Mouse (Mus musculus) inflammation-experienced regulatory T-cells, adult 6 months (primary cell): ENCODE results near the gene Gspt1. TPM values are rescaled to one million over a fixed set of nuclear protein-coding genes. Genes with fewer than 3 reads are reported as not detected.
"Not testable (repeated sequence)": the region's sequence is repeated elsewhere in the genome, so short reads cannot be mapped to it uniquely, and the experiment has no call there.

ENCODE experiments used
- ATAC-seq: one replicate; pipeline ENCODE4 v1.8.0; 2017
- polyA plus RNA-seq, 3 experiments: library from polyadenylated mRNA; unstranded; fragments of 100-300 nt; shearing (Covaris generic); gene quantifications; one replicate each; pipeline ENCODE4 v1.2.1; 2017

Gspt1 gene
- polyA plus RNA-seq: 10 to 100 TPM; 37.7 to 49.5 (median 44.7) TPM

- ATAC-seq: peak; percentile 88
Measured at GRCm38 (mm10) chr16:11253898-11254722, at the start of gene Gspt1. TSS of gene Gspt1 (minus strand) at chr16:11254325.

GRCm38 (mm10) chr16:11303741-11304140 lies 49.6 kb upstream of the Gspt1 start:
- ATAC-seq: no peak

GRCm38 (mm10) chr16:11297700-11298099 lies 43.6 kb upstream of the Gspt1 start:
- not testable (repeated sequence) for ATAC-seq

DNA sequence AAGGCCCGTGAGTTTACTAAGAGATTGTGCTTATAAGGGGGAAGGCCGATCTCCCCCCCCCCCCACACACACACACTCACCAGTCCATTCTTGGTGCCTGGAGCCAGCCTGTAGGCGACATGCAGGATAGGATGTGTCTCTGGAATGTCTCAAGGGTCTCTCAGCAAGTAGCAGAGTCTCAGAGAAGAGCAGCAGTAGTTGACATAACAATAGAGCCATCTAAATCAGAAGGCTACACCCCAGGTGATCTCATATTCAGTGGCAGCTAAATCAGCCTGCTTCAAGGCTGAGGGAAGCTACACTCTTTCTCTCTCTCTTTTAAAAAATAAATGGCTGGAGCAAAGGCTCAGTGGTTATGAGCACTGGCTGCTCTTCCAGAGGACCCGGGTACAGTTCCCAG lies 41.5 kb upstream of the Gspt1 start:
- not testable (repeated sequence) for ATAC-seq

DNA sequence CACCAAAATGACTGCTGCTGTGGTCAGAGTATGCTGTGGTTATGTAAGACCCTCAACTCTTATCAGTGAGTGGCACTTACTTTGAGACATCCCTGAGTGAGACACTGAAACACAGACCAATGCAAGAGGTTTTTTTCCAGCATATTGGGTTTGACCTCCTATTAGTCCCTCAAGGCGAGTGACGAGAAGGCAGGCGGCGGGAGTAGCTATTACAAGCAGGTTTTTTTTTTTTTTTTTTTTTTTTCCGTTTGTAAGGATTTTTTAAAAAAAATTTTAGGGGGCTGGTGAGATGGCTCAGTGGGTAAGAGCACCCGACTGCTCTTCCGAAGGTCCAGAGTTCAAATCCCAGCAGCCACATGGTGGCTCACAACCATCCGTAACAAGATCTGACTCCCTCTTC lies 34.7 kb upstream of the Gspt1 start:
- ATAC-seq: not testable (repeated sequence)

GRCm38 (mm10) chr16:11285949-11286348 lies 31.8 kb upstream of the Gspt1 start:
- ATAC-seq: peak; percentile 60

DNA sequence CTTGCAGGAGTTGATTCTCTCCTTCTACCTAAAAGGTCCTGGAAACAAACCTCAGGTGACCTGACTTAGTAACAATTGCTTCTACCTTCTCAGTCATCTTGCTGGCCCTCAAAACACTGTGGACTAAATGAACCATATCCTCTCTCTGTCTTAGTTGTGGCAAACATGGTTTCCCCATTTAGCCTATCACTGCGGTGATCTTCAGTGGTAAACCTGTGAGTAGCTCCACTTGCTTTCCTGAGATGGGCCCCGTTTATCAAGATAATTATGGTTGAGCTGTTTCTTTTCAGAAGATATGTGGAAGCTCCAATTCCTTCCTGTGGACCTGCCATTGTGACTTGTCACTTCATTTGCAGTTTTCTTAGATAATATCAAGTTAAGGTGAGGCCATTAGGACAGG lies 30.8 kb upstream of the Gspt1 start:
- ATAC-seq: no peak

DNA sequence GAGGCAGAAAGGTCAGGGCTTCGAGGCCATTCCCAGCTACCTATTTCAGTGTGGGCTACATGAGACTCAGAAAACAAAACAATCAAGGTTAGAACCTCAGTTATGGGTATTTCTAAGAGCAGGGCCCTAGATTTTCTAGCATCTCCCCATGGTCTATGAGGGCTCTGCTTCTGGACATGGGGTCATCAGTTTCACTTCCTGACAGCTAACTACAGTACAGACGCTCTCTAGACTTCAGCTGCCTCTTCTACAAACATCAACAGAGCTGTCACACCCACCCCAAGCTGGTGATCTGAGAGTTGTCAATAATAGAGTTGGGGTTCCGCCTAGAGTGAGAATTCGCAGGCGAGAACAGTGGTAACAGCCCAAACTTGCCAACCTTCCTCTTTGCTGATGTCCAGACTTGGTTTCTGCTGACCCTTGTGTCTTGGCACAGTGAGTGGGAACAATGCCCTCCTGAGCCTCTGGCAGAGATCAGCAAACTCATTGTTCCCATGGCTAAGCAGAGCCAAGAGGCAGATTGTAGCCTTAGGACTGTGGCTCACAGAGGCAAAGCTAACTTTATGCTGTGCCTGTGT lies 28.6 kb upstream of the Gspt1 start:
- no peak for ATAC-seq

- ATAC-seq: no peak
Measured at GRCm38 (mm10) chr16:11278778-11279177, 24.7 kb upstream of the Gspt1 start.

DNA sequence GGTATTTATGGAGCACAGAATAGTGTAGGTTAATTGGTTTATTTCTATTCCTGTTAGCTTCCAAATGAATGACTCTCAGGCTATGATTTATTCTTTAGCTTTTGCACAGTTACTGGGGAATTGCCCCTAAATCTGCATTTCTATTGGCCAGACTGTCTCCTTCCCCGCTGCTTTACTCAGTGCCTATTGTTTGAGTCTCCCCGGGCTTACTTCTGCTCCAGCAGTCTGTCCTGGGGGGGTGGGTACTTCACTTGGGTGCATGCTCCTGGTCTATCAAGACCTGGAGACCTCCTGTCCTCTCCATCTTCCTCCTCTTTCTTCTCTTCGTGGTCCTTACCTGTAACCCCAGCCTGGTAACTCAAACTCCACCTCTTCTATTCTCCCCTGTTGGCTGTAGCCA lies 22.8 kb upstream of the Gspt1 start:
- no peak for ATAC-seq

GRCm38 (mm10) chr16:11271073-11271472 lies 16.9 kb upstream of the Gspt1 start:
- ATAC-seq: no peak

GRCm38 (mm10) chr16:11270642-11271041 lies 16.5 kb upstream of the Gspt1 start:
- no peak for ATAC-seq

GRCm38 (mm10) chr16:11269808-11270207 lies 15.7 kb upstream of the Gspt1 start:
- ATAC-seq: no peak

GRCm38 (mm10) chr16:11266556-11266955 lies 12.4 kb upstream of the Gspt1 start:
- ATAC-seq: no peak

DNA sequence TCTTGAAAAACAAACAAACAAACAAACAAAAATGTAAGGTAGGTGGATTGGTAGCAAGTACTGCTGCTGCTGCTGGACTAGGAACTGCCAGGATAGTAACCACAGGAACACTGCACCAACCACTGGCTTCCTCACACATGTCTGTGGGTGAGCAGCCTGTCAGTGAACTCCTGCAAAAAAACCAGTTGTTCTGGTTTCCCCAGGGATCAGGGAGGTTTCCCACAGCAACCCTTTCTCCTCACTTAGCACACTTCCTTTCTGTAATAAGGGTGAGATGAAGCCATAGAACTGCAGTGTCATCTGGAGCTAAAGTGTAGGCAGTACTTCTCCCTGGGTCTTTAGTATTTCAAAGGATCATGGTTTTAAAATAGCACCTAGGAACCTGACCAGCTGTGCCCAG lies 9.1 kb upstream of the Gspt1 start:
- ATAC-seq: no peak

DNA sequence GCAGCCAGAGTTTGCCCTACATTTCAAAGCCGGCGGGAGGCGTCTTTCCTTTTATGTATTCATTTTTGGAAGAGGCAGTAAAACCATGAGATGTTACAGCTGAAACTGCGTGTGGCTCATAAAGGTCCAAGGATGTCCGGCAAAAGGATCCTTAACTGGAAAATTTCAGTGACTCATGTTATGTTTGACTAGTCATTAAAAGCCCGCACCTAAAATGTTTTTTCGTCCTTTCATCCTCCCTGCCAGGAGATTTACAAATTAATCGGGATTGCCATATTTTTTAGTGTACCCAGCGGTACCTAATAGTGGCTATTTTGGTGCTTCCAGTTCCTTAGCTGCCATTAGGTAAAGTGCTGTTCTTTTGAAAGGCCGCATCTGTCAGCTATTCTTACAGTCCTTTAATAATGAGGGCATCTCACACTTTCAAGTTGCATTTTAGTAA lies 619 bp upstream of the Gspt1 start:
- ATAC-seq: no peak

- ATAC-seq: peak; percentile 19
Measured at GRCm38 (mm10) chr16:11253065-11253831, 877 bp downstream of the Gspt1 start.

- no peak for ATAC-seq
Measured at GRCm38 (mm10) chr16:11247791-11248190, 6.3 kb downstream of the Gspt1 start.

DNA sequence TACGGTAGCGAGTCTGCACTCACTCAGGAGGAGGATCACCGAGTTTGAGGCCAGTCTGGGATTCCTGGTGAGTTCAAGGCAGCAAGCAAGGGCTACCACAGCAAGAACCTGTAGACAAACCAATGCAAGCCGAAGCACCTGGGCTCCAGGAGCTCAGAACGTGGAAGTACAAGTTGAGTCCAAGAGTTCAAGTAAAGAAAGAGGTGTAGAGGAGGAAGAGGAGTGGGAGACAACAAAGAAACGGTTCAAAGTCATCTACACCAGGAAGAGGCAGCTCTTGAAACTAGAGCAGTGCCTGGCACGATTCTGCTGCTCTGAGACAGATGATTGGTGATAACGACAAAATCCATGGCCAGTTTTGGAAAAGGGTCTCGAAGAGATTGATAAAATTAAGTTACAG lies 8.4 kb downstream of the Gspt1 start:
- no peak for ATAC-seq

DNA sequence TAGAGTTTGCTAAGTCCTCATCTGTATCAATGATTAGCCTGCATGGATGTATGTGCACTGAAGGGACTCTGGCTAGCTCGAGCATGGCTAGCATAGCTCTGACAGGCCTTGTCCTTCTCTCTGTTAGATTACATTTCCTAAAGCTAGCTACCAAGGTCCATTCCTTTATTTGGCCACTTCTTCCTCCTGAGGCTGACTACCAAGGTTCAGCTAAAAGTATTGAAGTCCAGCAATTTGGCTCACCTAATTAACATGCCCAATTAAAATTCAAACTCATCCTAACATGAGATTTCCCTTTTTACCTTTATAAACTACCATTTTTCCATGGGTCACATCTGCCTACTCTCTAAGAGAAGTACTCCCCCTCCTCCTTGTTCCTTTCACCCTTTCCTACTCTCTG lies 11.7 kb downstream of the Gspt1 start:
- ATAC-seq: no peak

DNA sequence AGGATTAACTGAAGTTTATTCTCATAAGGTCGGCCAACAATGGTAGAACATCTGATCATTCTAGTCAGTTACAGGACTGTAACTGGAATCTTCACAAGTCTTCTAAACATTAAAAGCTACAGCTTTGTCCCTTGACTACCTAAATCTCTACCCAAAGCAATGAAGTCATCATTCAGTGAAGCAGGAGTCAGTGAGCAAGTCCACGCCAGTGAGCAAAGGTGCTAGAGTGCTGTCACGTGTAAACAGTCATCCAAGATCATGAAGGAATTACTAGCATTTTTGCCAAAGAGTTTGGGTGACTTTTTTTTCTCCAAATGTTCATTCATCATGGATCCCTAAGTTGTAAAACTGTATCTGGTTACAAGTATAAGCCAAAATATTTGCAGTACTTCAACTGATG lies 36.3 kb downstream of the Gspt1 start:
- no peak for ATAC-seq

GRCm38 (mm10) chr16:11203600-11204390 lies 50.3 kb downstream of the Gspt1 start:
- ATAC-seq: no peak
